Mouse (Mus musculus) cerebellum, adult 2 months (tissue): ENCODE data around the gene Pik3ap1.

ENCODE experiments used
- CTCF ChIP-seq: fragments of 200-500 bp; IDR thresholded peaks from 2 replicates; pipeline ENCODE4 v1.5.1; 2011; ENCODE audit warnings: low read depth, mild to moderate bottlenecking, control low read depth, low read length, moderate library complexity, borderline replicate concordance; ENCODE audit not compliant: insufficient read depth
- POLR2A ChIP-seq: fragments of 200-500 bp; IDR thresholded peaks from 2 replicates; pipeline ENCODE4 v1.6.1; 2011; ENCODE audit warnings: low read length, control low read depth, borderline replicate concordance; ENCODE audit not compliant: insufficient read depth

DNA sequence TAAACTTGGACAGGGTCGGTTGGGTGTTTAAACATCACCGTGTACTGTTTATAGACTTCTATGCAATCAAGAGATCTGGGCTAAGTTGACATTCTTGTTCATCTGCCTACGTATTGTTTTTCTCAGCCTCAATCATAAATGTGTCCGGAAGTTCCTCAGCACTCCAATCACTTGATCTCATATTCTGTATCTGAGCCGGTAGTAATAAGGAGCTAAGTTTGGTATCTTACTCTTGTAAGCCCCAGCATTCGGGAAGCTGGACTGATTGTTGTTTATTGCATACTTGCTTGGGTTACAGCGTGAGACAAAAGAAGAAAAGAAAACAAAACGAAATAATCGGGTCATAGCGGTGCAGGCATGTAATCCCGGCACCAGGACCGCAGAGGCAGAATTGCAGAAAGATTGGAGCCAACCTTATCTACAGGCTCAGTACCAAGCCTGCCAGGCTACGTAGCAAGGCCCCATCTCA is 120.5 kb downstream of the Pik3ap1 start:
- TF ChIP-seq CTCF (no peak), POLR2A (no peak)
